Mouse (Mus musculus): ENCODE measurements around the gene Nek5. TPM values are rescaled to one million over a fixed set of nuclear protein-coding genes. Genes with fewer than 3 reads are reported as not detected.

Nek5 gene
- total RNA-seq (2021), result under 1 TPM in 1 of 2 experiments, not detected in 1; 0.23 TPM
- long read RNA-seq, experiment 1, partial matches to known transcripts, result 1 of 2 reads
- long read RNA-seq, experiment 1, other reads (novel, unspliced or antisense), result 1 of 2 reads
- long read RNA-seq, experiment 2, result 0 reads

DNA sequence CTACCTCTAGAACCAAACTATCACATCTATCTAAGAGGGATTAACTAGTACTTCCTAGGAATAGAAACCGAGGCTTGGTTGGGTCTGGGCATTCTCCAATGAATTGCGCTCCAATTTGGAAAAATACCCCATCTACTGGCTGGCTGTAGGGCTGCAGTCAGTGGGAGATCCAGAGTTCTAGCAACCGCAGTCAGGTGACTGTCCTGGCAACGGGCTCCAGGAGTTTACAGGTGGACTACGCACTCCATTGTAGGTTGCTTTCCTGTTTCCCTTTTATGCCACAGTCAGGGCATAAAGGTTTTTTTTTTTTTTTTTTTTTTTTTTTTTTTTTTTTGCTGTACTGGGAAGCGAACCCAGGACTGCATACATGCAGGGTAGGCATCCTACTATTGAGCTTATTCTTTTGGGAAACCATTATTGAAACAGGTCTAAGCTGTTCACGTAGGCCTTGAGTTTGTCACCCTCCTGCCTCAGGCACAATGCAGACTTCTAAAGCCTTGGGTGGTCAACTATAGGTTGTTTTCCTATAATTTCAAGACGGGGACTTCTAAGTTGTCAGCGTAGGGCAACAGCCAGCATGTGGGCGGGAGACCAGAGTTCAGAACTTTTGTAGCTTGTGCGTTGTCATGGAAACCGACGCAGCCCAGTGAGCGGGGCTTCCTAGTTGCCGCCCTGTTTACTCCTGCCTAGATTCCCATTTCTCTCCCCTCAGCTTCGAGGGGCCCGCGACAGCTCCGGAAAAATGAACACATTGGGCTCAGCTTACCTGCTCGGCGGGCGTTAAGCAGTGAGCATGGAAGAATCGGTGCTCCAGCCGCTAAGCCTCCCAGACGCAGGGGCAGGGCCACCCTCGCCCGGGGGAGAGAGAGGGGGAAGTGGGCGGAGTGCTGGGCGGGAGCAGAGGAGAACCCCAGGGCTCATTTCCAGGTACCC lies at the start of gene Nek5:
Gene Nek5 (minus strand): TSS at position 834 of the 933 bp plus-strand sequence.
- DNase-seq, result no peak

DNA sequence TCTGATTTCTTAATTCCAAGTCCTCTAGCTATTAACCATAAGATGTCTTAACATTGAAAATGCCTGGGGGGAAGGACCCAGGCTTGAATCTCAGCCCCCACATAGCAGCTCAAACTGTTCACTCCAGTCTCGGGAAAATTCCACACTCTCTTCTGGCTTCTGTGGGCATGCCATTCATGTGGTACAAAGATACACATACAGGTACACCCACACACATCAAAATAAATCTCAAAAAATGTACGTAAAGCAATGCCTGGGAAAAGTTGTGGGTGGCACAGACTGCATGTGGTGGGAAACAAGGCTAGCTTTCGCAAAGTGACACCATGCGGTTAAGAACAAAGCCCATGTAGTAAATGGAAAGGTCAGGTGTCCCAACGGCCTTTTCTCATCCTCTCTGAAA lies 44.3 kb upstream of the Nek5 start:
- DNase-seq, result no peak

DNA sequence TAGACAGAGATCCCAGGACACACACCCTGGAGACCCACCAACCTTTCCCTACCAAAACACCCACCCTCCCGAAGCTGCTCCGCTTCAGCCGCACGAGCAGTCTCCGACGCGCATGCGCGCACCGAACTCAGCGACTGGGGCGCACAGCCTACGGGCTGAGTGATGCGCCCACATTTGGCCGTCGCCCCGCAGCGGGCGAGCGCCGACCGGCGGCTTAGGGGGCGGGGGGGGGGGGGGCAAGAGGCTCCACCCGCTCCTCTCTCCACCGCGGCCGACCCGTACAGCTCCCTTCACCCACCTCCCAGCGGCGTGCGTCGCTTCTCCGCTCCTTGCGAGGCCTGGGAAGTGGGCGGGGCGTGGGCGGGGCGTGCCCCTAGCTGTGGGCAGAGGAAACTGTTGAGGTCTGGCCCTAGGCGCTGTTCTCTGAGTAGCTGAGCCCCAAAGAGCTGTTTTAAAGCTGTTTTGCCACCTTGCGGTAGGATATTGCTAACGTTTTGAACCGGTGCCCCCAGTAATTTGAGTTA lies 41.3 kb upstream of the Nek5 start, which contains the start of gene Nek3:
Gene Nek3 (minus strand): TSS at position 356 of the 524 bp plus-strand sequence.
- peak; percentile 92 for DNase-seq

DNA sequence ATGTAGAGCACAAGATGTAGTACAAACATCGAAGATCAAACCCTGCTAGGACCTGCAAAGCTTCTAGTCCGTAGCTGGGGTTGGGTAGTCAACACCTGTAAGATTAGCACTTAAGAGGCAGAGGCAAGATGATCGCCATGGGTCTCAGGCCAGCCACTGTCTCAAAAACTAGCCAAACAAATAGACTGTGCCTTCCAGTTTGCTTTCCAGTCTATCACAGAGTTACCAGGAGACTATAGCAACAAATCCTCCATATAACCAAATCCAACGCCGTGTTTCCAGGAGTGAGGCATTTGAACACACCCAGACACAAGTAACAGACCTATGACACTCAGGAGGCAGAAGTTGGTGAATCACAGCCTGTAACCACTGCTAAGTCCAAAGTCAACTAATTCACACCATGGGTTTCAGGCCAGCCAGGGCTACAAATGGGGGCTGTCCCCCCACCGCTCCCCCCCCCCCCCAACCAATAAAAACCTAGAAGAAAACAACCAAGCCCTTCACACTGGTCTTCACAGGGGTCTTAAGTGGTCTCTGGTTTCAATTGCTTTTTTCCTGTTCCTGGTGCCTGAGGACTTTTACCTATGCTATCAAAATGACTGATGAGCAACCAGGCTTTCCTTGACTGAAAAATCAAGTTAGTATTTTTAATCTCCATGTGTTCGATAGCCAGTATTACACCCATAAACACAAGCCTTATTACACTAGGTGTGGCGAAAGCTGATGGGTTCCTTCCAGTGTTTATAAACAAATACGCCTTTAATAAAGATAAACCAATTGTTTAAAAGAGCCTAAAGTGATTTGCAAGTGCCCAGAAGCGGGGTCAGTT lies 40.6 kb upstream of the Nek5 start:
- no peak for DNase-seq

DNA sequence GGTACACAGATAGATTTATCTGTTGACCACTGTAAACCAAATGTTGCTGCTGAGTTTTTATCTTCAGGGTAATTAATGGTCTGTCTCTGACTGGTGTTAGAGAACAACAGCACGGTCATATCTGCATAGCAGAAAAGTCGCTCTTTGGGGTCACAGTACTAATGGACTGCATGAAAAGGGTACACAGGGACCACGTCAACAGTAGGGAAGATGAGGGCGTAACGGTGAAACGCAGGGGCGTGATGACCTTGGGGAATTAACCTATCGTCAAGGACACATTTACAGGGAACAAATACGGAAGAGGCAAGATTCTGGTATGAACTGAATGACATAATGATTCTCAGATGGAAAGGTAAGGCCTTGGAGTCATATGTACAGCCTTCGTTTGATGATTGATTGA lies 39.6 kb upstream of the Nek5 start:
- DNase-seq, result no peak

DNA sequence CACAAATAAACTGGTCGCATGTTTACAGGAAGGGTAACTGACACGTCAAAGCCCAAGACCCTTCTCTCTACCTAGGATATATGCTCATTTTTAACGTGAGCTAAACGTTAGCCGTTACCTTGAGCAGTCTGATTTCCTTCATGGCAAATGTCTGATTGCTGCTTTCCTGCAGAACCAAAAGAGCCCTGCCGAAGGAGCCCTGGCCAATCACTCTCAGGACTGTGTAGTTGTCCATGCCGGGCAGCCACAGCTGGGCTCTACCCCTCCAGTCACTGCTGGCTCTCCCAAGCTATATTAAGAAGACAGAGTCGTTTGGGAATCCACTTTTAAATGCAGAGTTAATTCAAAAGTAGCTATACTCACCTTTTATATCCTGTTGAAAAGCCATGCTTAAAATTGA lies 37.4 kb upstream of the Nek5 start:
- DNase-seq, result no peak

DNA sequence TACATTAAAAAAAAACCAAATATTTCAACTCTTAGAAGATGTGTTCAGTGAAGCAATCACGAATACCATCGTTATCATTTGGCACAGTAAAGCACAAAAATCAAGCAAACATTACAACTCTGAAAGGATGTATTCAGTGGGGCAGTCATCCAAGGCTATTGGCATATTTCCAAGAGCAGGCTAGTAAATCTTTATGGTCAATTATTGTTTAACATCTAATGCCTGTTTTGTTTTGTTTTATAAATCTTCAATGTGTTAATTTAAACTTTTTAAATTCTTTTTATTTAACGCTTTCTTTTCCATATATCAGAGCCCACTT lies 25.5 kb upstream of the Nek5 start:
- DNase-seq, result no peak

DNA sequence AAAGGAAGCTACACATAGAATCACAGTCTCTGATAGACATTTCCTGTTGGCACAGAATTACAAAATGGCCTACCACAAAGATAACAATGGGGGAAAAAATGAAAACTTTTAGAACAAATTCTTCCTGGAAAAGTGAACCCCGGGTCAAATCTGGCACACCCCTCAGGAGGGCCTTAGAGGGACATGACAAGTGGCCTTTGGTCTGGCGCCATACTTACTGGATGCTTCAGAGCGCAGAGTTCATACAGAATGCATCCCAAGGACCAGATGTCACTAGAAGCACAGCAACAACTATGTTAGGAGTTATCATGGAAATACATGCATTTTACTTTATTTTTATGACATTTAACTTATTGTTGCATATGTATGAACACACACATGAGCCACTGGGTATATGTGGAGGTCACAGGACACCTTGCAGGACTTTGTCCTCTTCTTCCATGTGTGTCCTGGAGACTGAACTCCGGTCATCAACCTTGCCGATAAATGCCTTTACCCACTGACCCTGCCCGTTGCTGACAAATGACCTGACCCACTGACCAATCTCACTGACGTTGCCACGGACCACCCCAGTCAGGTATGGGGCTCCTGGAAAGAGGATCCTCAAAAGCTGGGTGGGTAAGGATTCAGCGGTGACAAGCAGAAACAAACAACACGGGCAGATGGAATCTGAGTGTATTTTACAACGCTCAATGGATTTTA lies 24.9 kb upstream of the Nek5 start:
- no peak for DNase-seq

DNA sequence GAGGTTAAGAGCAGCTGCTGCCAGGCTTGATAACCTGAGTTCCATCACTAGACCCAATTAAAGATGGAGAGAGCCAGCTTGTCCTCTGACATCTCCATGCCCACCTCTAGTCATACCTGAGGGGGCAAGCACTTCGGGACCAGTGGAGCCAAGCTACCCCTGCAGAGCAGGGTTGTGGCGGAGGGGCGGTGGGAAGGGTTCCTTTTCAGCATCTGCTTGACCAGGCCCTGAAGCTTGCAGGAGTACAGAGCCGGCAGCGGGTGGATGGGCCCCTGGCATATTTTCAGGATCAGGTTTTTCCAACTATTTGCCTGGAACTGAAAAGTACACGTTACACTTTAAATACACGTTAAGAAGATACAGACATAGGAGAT lies 23.5 kb upstream of the Nek5 start:
- DNase-seq, result no peak

DNA sequence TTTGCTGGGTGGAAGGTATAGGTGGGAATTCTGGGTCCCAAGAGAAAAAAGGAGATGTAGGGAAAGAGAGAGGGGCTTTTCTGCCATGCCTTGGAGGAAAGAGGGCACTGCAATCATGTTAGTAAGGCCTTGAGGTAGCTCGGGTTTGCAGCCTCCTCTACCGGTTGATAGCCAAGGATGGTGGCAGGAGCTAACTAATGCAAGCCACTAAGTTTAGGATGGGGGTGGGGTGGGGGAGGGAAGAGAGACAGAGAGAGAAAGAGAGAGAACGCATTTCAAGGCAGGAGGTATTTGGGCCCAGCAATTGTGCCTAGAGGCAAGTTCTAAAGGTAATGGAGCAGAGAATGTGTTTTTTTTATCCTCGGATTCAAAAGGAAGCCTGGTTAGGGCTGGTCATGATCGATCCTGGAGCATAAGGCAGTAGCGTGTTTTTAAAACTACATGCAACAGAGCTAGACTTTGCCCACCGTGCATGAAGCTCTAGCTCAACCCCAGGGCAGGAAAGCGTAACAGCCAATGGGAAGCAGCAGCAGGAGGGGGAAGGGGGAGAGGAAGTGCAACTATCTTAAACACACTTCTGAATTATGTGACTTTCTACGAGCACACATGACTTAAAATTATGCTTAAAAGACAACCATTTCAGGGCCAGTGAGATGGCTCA lies 23.0 kb upstream of the Nek5 start:
- no peak for DNase-seq

DNA sequence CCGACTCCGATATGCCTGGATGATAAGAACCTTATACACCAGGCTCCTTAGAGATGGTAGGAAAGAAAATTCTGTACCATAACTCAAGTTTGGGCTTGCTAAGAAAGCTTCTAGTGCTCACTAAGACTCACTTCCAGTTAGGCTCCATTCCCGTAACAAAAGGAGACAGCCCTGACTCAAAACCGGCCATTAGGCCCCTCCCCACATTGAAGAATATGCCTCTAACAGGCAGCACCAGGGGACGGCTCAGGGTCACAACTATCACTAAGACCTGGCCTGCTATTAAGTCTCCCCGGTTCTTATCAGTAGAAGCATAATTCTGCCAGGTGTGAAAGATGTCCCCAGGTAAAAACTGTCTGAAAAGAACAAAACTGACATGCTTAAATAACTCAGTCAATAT lies 21.0 kb upstream of the Nek5 start:
- no peak for DNase-seq

DNA sequence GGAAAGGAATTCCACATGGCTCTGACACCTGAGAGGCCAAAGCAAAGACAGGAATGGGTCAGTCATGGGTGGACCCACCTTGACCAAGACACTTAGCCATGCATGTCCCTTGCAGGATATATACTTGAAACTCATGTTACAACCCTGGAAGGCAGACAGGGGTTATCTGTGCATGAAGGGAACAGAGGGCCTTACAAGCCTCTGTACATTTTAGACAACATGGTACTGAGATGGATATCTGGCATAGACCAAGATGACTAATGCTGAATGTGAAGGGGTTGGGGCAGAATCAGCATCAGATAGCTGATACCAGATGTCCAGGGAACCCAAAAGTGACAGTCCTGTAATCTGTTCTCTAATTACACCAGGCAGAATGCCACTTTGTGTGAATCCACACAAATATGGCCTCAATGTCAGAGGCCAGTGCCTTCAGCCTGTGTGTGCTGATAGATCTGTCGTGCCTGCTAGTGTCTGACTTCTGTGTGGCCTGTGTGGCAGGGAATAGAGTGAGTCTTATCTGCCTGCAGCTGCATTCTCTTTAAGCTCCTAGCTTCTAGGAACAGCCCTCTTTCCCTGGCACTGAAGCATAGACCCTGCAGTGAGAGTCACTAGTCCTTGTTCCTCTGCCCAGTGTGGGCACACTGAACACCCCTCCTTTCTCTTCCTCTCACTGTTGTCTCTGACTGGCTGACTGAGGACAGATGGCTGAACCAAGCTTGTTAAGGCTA lies 19.1 kb upstream of the Nek5 start:
- no peak for DNase-seq

DNA sequence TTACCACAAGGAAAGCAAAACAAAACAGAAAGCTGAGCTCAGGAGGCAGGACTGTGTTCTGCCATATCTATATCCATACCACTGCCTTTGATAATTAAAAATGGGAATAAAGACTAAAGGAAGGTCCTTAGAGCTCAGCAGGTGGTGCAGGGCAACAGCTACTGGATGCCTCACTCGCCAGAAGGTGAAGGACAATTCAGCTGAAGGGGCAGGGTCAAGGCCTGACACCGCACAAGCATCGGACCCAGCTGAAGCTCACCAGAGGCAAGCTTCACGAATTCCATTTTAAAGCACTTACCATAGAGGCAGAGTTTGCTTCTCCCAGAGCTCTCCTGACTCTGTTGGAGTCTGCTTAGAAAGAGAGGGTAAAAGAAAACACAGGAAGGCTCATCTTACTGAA lies 17.7 kb upstream of the Nek5 start:
- no peak for DNase-seq

DNA sequence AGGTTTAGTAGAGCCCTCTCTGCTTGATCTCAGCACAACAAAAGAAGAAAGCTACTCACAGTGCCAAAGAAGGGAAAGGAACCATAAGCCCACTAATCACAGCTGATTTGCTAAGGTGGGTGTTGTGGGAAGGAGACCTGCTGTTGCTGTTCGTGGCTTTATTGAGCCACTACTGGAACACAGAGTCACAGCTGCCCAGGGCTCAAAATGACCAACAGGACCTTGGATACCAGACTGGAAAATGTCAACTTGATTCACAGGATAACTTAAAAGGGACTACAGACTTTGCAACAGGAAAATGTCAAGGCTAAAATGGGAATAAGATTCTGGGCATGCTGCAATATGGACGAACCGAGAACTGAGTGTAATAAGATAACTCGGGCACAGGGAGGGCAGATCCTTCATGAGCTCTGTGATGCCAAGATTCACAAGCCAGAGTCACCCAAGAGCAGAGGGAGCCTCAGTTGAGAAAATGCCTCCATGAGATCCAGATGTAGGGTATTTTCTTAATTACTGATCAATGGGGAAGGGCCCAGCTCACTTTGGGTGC lies 17.1 kb upstream of the Nek5 start:
- DNase-seq, result no peak

DNA sequence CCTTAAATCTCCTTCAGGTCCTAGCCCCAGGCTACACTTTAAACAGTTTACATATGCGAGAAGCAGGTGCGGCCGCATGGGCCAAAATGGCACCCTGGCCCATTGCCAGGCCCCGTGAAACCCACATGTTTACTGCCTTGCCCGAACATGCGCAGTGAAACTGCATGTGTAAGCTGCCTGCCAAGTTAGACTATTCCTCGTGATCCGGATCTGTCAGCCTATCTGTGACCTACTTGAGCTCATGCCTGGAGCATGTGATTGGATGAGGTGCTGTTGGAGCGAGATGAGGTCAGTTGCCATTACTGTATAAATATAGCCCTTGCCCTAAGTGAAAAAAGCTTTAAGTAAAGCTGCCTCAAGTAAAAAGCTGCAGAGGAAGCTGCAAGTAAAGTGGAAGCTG lies 11.6 kb upstream of the Nek5 start:
- DNase-seq, result peak; percentile 62

DNA sequence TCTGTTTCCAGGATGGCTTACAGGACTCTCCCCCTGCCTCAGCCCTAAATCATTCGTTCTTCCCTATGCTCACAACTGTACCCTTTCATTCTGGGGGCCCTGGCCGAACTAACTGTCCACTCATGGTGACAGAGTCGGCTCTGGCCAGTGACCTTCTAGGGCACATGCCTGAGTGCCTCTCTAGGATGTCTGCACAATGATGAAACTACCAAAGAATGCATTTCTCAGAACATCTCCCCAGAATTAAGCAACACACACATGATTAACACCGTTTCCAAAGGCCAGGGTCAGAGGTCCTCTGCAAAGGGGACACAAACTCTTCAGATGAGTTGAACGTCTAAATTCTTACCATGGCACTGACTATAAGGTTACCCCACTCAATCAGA lies 9.9 kb upstream of the Nek5 start:
- DNase-seq, result no peak

DNA sequence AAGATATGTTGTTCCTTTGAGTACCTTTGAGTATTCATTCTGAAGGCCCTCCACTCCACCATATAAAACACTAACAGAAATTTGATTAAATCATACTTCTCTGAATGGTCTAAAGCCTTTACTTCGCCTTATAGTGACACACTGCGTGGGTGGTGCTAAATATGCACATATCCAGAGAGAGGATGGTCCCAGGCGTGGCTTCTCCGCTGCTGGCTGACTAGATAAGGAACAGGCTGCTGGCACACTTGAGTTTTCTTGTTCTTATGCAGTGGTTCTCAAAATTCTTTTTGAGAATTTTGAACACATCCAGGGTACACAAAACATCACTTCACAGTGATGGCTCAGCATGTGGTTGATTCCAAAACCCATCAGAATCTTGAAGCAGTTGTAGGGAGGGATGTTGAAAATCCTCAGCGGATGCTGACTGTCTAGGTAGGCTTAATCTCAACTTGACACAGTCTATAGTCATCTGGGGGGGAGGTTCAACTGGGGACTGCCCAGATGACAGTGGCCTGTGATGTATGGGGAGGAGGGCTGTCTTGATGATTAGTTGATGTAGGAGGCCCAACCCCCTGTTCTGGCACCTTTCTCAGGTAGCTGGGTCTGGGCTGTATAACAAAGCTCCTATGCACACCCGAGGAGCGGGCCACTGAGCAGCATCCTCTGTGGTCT lies 9.4 kb upstream of the Nek5 start:
- DNase-seq, result no peak

DNA sequence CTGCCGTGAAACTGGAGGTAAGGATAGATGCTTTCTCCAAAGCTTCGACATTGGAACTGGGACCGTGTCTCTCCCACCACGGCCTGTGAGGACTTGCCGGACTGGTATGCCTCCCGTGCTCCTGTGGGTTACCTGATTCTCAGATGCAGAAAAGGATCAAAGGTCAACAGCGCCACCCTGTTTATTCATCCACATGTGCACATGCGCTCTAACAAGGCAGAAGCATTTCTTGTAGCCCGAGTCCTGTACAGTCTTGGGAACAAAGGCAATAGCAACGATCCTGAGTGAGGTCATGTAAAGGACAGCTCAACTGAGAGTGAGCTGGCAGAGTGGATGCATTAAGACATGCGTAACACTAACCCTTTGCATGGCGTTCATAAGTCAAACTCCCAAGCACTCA lies 7.2 kb upstream of the Nek5 start:
- no peak for DNase-seq

DNA sequence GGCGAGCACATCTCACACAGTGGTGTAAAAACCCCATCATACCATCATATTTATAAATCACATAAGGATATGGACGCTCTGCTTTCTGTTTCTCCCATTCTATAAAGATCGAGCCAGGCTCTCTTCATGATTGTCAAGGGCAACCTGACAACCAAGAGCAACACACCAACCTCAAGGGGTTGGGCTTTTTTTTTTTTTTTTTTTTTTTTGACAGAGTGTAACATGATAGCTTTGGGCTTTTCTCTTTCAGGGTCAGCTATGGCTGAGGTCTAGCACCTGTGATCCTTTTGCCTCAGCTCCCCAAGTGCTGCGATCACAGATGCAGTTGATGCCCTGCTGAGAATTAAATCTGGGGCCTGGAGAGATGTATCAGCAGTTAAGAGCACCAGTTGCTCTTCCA lies 17.8 kb downstream of the Nek5 start:
- no peak for DNase-seq

DNA sequence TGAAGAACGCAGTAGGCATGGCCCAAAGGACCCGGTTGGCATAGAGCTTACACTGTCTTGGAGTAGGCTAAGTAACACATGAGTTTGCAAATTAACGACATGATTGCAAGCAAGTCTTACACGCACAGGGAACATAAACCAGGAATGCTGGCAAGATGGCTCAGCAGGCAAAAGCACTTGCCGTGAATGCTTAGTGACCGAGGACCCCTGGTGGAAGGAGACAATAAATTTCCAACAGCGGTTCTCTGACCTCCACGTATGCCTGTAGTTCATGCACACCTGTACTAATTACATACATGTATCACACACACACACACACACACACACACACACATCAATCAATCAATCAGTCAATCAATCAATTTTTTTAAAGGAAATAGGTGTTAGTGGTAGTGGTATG lies 33.3 kb downstream of the Nek5 start:
- DNase-seq, result no peak

All from gastrocnemius, postnatal 25 days (tissue).